Mouse (Mus musculus) lung, postnatal 0 days (tissue): ENCODE measurements at regions not wholly inside any gene's neighbourhood (a gene's known extent, or its start where the extent isn't known, plus 50 kb on each side); places are given as distances from the start of the nearest gene placed in this dataset.

Experiments
- CTCF ChIP-seq: IDR thresholded peaks from 2 replicates; pipeline ENCODE4 v1.5.1; 2016; ENCODE audit warnings: antibody characterized with exemption, mild to moderate bottlenecking
- EP300 ChIP-seq: IDR thresholded peaks from 2 replicates; pipeline ENCODE4 v1.6.1; 2016; ENCODE audit warnings: antibody characterized with exemption, mild to moderate bottlenecking, control low read depth

DNA sequence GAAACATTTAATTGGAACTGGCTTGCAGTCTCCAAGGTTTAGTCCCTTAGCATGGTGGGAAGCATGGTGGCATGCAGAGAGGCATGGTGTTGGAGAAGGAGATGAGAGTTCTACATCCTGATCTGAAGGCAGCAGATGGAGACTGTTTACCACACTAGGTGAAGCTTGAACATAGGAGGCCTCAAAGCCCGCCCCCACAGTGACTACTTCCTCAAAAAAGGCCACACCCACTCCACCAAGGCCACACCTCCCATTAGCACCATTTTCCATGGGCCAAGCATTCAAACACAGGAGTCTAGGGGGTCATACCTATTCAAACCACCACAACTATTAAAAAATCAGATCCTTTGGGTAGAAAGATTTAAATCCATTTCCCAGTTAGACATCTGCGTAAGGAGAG lies 591.3 kb upstream of the Gm10131 start:
- TF ChIP-seq CTCF = no peak
- no peak for TF ChIP-seq EP300
